Mouse (Mus musculus) cerebellum, postnatal 14 days (tissue): Measurements from ENCODE around the gene Tmem30b.
"Not testable (repeated sequence)": the region's sequence is repeated elsewhere in the genome, so short reads cannot be mapped to it uniquely, and the experiment has no call there.

Source experiments
- DNase-seq, 2 experiments: peaks; one replicate each; pipeline ENCODE4 v3.0.0; 2021; ENCODE audit warnings: mixed read lengths in 2 of 2

The Tmem30b gene

GRCm38 (mm10) chr12:73546086-73546711 is at the start of gene Tmem30b:
TSS of gene Tmem30b (minus strand) at chr12:73546392.
- no peak for DNase-seq

- DNase-seq, result no peak
Observed at GRCm38 (mm10) chr12:73595226-73595625, 49.0 kb upstream of the Tmem30b start.

- no peak for DNase-seq
Observed at GRCm38 (mm10) chr12:73594177-73594745, 48.1 kb upstream of the Tmem30b start.

- DNase-seq, result no peak
Observed at GRCm38 (mm10) chr12:73593021-73593798, 47.0 kb upstream of the Tmem30b start.

GRCm38 (mm10) chr12:73591625-73592024 is 45.4 kb upstream of the Tmem30b start:
- DNase-seq, result no peak

GRCm38 (mm10) chr12:73590627-73591276 is 44.6 kb upstream of the Tmem30b start:
- no peak for DNase-seq

- no peak for DNase-seq
Observed at GRCm38 (mm10) chr12:73587262-73587661, 41.1 kb upstream of the Tmem30b start.

- DNase-seq, result no peak
Observed at GRCm38 (mm10) chr12:73585850-73586249, 39.7 kb upstream of the Tmem30b start.

- DNase-seq, result peak in 1 of 2 experiments; percentile 7
Observed at GRCm38 (mm10) chr12:73585241-73585801, 39.1 kb upstream of the Tmem30b start.

GRCm38 (mm10) chr12:73584610-73585240 is 38.5 kb upstream of the Tmem30b start, which contains the start of gene Prkch:
TSS of gene Prkch (plus strand) at chr12:73584796.
- peak; percentile 58 to 60 for DNase-seq

GRCm38 (mm10) chr12:73583813-73584609 is 37.8 kb upstream of the Tmem30b start:
- DNase-seq, result peak; percentile 13 to 44

- no peak for DNase-seq
Observed at GRCm38 (mm10) chr12:73583318-73583717, 37.1 kb upstream of the Tmem30b start.

- DNase-seq, result no peak
Observed at GRCm38 (mm10) chr12:73580811-73581210, 34.6 kb upstream of the Tmem30b start.

GRCm38 (mm10) chr12:73578141-73578540 is 31.9 kb upstream of the Tmem30b start:
- DNase-seq, result no peak

GRCm38 (mm10) chr12:73574632-73575031 is 28.4 kb upstream of the Tmem30b start:
- no peak for DNase-seq

- peak in 1 of 2 experiments; percentile 6 for DNase-seq
Observed at GRCm38 (mm10) chr12:73565620-73565969, 19.4 kb upstream of the Tmem30b start.

GRCm38 (mm10) chr12:73564795-73565619 is 18.8 kb upstream of the Tmem30b start:
- peak; percentile 30 to 48 for DNase-seq

GRCm38 (mm10) chr12:73564176-73564575 is 18.0 kb upstream of the Tmem30b start:
- DNase-seq, result no peak

GRCm38 (mm10) chr12:73563122-73563521 is 16.9 kb upstream of the Tmem30b start:
- not testable (repeated sequence) for DNase-seq

GRCm38 (mm10) chr12:73560091-73560490 is 13.9 kb upstream of the Tmem30b start:
- peak in 1 of 2 experiments; percentile 15 for DNase-seq
